Mouse (Mus musculus) heart, postnatal 36 days (tissue): ENCODE measurements at regions not wholly inside any gene's neighbourhood (a gene's known extent, or its start where the extent isn't known, plus 50 kb on each side); places are given as distances from the start of the nearest gene placed in this dataset.
A peak's percentile ranks its signal among the peaks of the same experiment; 100 is the strongest.

Source experiments
- DNase-seq, 2 experiments: peaks; one replicate each; pipeline ENCODE4 v3.0.0; 2021 to 2022
- intact Hi-C: fragments of 180-260 bp; cut with DNase I; formaldehyde crosslinking; loops from one replicate; pipeline ENCODE4 v1.15.1; 2025

GRCm38 (mm10) chr3:17772886-17773285, 175.3 kb upstream of the Cypt12 start:
- intact Hi-C loops: no loop called here
- DNase-seq: no peak

GRCm38 (mm10) chr3:17779152-17779551, 169.1 kb upstream of the Cypt12 start:
- intact Hi-C loops: no loop called here
- DNase-seq: no peak

- no peak for DNase-seq
- intact Hi-C loops: no loop called here
Observed at GRCm38 (mm10) chr3:17784076-17784475, 164.1 kb upstream of the Cypt12 start.

- no peak for DNase-seq
- intact Hi-C loops: no loop called here
Observed at GRCm38 (mm10) chr3:17784587-17784986, 163.6 kb upstream of the Cypt12 start.

GRCm38 (mm10) chr3:17785106-17786022, 162.8 kb upstream of the Cypt12 start:
- DNase-seq: no peak
- intact Hi-C loops: loop anchor here (5.0 kb wide), 1 partner anchor 298 kb away; no protein-coding TSS in a partner anchor

GRCm38 (mm10) chr3:17786023-17786720, 162.0 kb upstream of the Cypt12 start:
- intact Hi-C loops: loop anchor here (5.0 kb wide), 1 partner anchor 299 kb away; no protein-coding TSS in a partner anchor
- peak; percentile 12 to 17 for DNase-seq

- intact Hi-C loops: loop anchor here (5.0 kb wide), 1 partner anchor 300 kb away; no protein-coding TSS in a partner anchor
- DNase-seq: no peak
Observed at GRCm38 (mm10) chr3:17786721-17787442, 161.3 kb upstream of the Cypt12 start.

- intact Hi-C loops: loop anchor here (5.0 kb wide), 1 partner anchor 300 kb away; no protein-coding TSS in a partner anchor
Observed at GRCm38 (mm10) chr3:17787443-17788333, 160.5 kb upstream of the Cypt12 start.

GRCm38 (mm10) chr3:17788334-17788720, 159.9 kb upstream of the Cypt12 start:
- no peak for DNase-seq
- intact Hi-C loops: loop anchor here (5.0 kb wide), 1 partner anchor 301 kb away; no protein-coding TSS in a partner anchor

More at GRCm38 (mm10) chr3:17787443-17788333, 160.5 kb upstream of the Cypt12 start:
- DNase-seq: no peak

GRCm38 (mm10) chr3:17788778-17789299, 159.4 kb upstream of the Cypt12 start:
- DNase-seq: no peak

GRCm38 (mm10) chr3:17789454-17790196, 158.6 kb upstream of the Cypt12 start:
- intact Hi-C loops: loop anchor here (5.0 to 10.0 kb wide), 2 partner anchors 175 to 302 kb away; no protein-coding TSS in a partner anchor
- DNase-seq: no peak

More at GRCm38 (mm10) chr3:17788778-17789299, 159.4 kb upstream of the Cypt12 start:
- intact Hi-C loops: loop anchor here (5.0 kb wide), 1 partner anchor 302 kb away; no protein-coding TSS in a partner anchor

GRCm38 (mm10) chr3:17790331-17790730, 157.9 kb upstream of the Cypt12 start:
- DNase-seq: no peak
- intact Hi-C loops: loop anchor here (10.0 kb wide), 1 partner anchor 176 kb away; no protein-coding TSS in a partner anchor

GRCm38 (mm10) chr3:17790816-17791215, 157.4 kb upstream of the Cypt12 start:
- DNase-seq: no peak
- intact Hi-C loops: loop anchor here (10.0 kb wide), 1 partner anchor 176 kb away; no protein-coding TSS in a partner anchor

GRCm38 (mm10) chr3:17791381-17792320, 156.6 kb upstream of the Cypt12 start:
- DNase-seq: no peak
- intact Hi-C loops: loop anchor here (10.0 kb wide), 1 partner anchor 177 kb away; no protein-coding TSS in a partner anchor

GRCm38 (mm10) chr3:17792537-17793039, 155.6 kb upstream of the Cypt12 start:
- intact Hi-C loops: loop anchor here (10.0 kb wide), 1 partner anchor 178 kb away; no protein-coding TSS in a partner anchor
- DNase-seq: no peak

- DNase-seq: no peak
- intact Hi-C loops: loop anchor here (10.0 kb wide), 1 partner anchor 179 kb away; no protein-coding TSS in a partner anchor
Observed at GRCm38 (mm10) chr3:17793646-17794250, 154.5 kb upstream of the Cypt12 start.
